Mouse (Mus musculus) neutrophil, adult 83 days (primary cell): ENCODE data around the gene Gpa33. TPM values are rescaled to one million over a fixed set of nuclear protein-coding genes. Genes with fewer than 3 reads are reported as not detected.

Experiments used
- total RNA-seq, 2 experiments: library from RNA; stranded (reverse); gene quantifications; one replicate each; pipeline ENCODE4 v1.2.4; 2023

Gene Gpa33
- total RNA-seq = not detected

GRCm38 (mm10) chr1:166130224-166130860 lies at the start of gene Gpa33:
Gene Gpa33, plus strand, starts transcription at chr1:166130238.

GRCm38 (mm10) chr1:166127719-166128118 lies 2.3 kb upstream of the Gpa33 start, which contains the start of gene Dusp27:
Gene Dusp27, minus strand, starts transcription at chr1:166127922.

Other genes with a start within 250 kb of the Gpa33 start
- 10 to 100 TPM; 17.5 to 22.6 TPM for gene Pou2f1, start 127.6 kb upstream of the Gpa33 start, total RNA-seq
- gene Dusp27, start 2.3 kb upstream of the Gpa33 start, total RNA-seq = under 1 TPM in 1 of 2 experiments, not detected in 1; 0.09 TPM
- gene Mael, start 108.5 kb downstream of the Gpa33 start, total RNA-seq = not detected
- under 1 TPM in 1 of 2 experiments, not detected in 1; 0.13 TPM for gene Ildr2, start 123.9 kb downstream of the Gpa33 start, total RNA-seq
- gene Tada1, start 248.9 kb downstream of the Gpa33 start, total RNA-seq = 10 to 100 TPM; 18.6 to 26.4 TPM